Mouse (Mus musculus) ES-E14 (cell line): ENCODE results near the gene Iqcn. TPM values are rescaled to one million over a fixed set of nuclear protein-coding genes. Genes with fewer than 3 reads are reported as not detected.

ENCODE experiments used
- DNase-seq: peaks from one replicate; pipeline ENCODE4 v3.0.0-alpha.2; 2013; ENCODE audit warnings: low read depth, low spot score
- H3K27ac ChIP-seq: 2 replicates; pipeline ENCODE4 v1.5.1; 2012; ENCODE audit warnings: low read depth, mild to moderate bottlenecking, low read length, moderate library complexity, mixed read lengths; ENCODE audit not compliant: poor library complexity, insufficient read depth, severe bottlenecking
- H3K36me3 ChIP-seq: 2 replicates; pipeline ENCODE4 v1.6.1; 2012; ENCODE audit warnings: mild to moderate bottlenecking, low read length, moderate library complexity, mixed read lengths; ENCODE audit not compliant: control insufficient read depth, poor library complexity, insufficient read depth, severe bottlenecking
- H3K4me1 ChIP-seq, 2 experiments: fragments of 150-350 bp in 1 of 2; sonication (generic) in 1 of 2; 2 replicates each; pipeline ENCODE4 v1.6.1; 2012; ENCODE audit warnings: low read length in 2 of 2, mild to moderate bottlenecking in 1 of 2, mixed read lengths in 1 of 2; ENCODE audit not compliant: control insufficient read depth in 2 of 2, insufficient read depth in 2 of 2, poor library complexity in 1 of 2
- H3K4me3 ChIP-seq, 2 experiments: fragments of 150-350 bp in 1 of 2; sonication (generic) in 1 of 2; 2 replicates each; pipeline ENCODE4 v1.5.1; 2012; ENCODE audit warnings: low read length in 2 of 2, low read depth in 1 of 2, mild to moderate bottlenecking in 1 of 2, mixed read lengths in 1 of 2; ENCODE audit not compliant: insufficient read depth in 1 of 2, poor library complexity in 1 of 2, severe bottlenecking in 1 of 2
- H3K9ac ChIP-seq: 2 replicates; pipeline ENCODE4 v1.6.1; 2012; ENCODE audit warnings: low read depth, mild to moderate bottlenecking, low read length, mixed read lengths; ENCODE audit not compliant: poor library complexity, insufficient read depth, severe bottlenecking
- H3K9me3 ChIP-seq: fragments of 150-350 bp; sonication (generic); 2 replicates; pipeline ENCODE4 v1.6.1; 2012; ENCODE audit warnings: low read depth, mild to moderate bottlenecking, low read length; ENCODE audit not compliant: control insufficient read depth, insufficient read depth
- CHD2 ChIP-seq: IDR thresholded peaks from 2 replicates; pipeline ENCODE4 v1.6.1; 2014; ENCODE audit warnings: mild to moderate bottlenecking, low read depth, low read length, inconsistent platforms
- HCFC1 ChIP-seq: IDR thresholded peaks from 2 replicates; pipeline ENCODE4 v1.6.1; 2012; ENCODE audit warnings: low read length, inconsistent platforms, borderline replicate concordance; ENCODE audit not compliant: insufficient read depth
- MAFK ChIP-seq: IDR thresholded peaks from 2 replicates; pipeline ENCODE4 v1.6.1; 2014; ENCODE audit warnings: mild to moderate bottlenecking, low read depth, low read length, inconsistent platforms; ENCODE audit not compliant: insufficient read depth
- ZC3H11A ChIP-seq: IDR thresholded peaks from 2 replicates; pipeline ENCODE4 v1.6.1; 2012; ENCODE audit warnings: low read depth, mild to moderate bottlenecking, inconsistent platforms, low read length, borderline replicate concordance
- ZNF384 ChIP-seq: IDR thresholded peaks from 2 replicates; pipeline ENCODE4 v1.6.1; 2012; ENCODE audit warnings: low read depth, low read length, inconsistent platforms
- in situ Hi-C, 2 experiments: fragments of 600-800 bp; cut with MboI; formaldehyde crosslinking; loops; one replicate each; pipeline ENCODE4 v1.15.1; 2025; ENCODE audit warnings: low sequenced_read_pairs in 2 of 2, inconsistent platforms in 1 of 2; ENCODE audit not compliant: unreplicated experiment in 2 of 2
- total RNA-seq: library from RNA; depleted of rRNA; stranded (reverse); fragments of 300-350 nt; gene quantifications from 2 replicates; pipeline ENCODE4 v1.2.3, GENCODE M21; 2012

Iqcn gene
- total RNA-seq, 1 experiment, result 0.09 TPM

- Histone ChIP-seq H3K4me3 (peak within 1 kb of the TSS; percentile 87 to 93), H3K9ac (peak within 1 kb of the TSS; percentile 72), H3K4me1 (peaks cover 5 to 13% of the 10 kb centered on the region in 2 experiments; a peak in 3 of 4 replicates), H3K36me3 (peaks cover 4% of the 10 kb centered on the region; the same call in 1 of the 2 replicates), H3K9me3 (no peaks in the 10 kb centered on the region), H3K27ac (peak within 1 kb of the TSS; percentile 35; the same call in 1 of the 2 replicates)
- in situ Hi-C loops, result no loop called here
- peak; percentile 94 for DNase-seq
- TF ChIP-seq MAFK, result peak; percentile 61
- TF ChIP-seq HCFC1, result no peak
These were observed 43.0 kb upstream of the Iqcn start, which contains the start of gene Pgpep1 for GRCm38 (mm10) chr8:70660273-70660725. Gene Pgpep1, minus strand, starts transcription at chr8:70660388.

- Histone ChIP-seq H3K36me3 (no peaks in the 10 kb centered on the region), H3K9ac (no peak overlapping the region), H3K4me3 (no peak overlapping the region), H3K4me1 (peaks cover 8 to 16% of the 10 kb centered on the region in 2 experiments; a peak in 2 of 4 replicates), H3K27ac (no peak overlapping the region), H3K9me3 (no peaks in the 10 kb centered on the region)
- DNase-seq, result no peak
- TF ChIP-seq MAFK (no peak), HCFC1 (no peak), ZNF384 (no peak), ZC3H11A (no peak), CHD2 (no peak)
- in situ Hi-C loops, result no loop called here
These were observed 39.6 kb upstream of the Iqcn start for GRCm38 (mm10) chr8:70663691-70664090.

GRCm38 (mm10) chr8:70664631-70665030 lies 38.6 kb upstream of the Iqcn start:
- H3K4me3 ChIP-seq, result no peak overlapping the region
- in situ Hi-C loops, result no loop called here
- H3K9me3 ChIP-seq, result no peaks in the 10 kb centered on the region
- TF ChIP-seq ZNF384 (0 out of 2 replicates have a peak, but pooled peaks have one; percentile 41), MAFK (no peak), HCFC1 (no peak), CHD2 (no peak)
- H3K9ac ChIP-seq, result no peak overlapping the region
- peaks cover 8 to 16% of the 10 kb centered on the region in 2 experiments; a peak in 2 of 4 replicates for H3K4me1 ChIP-seq
- no peak overlapping the region for H3K27ac ChIP-seq
- H3K36me3 ChIP-seq, result no peaks in the 10 kb centered on the region
- DNase-seq, result no peak

GRCm38 (mm10) chr8:70665599-70665998 lies 37.7 kb upstream of the Iqcn start:
- Histone ChIP-seq H3K4me3 (no peak overlapping the region), H3K9ac (0 out of 2 replicates have a peak overlapping the region, but pooled peaks have one; percentile 10), H3K9me3 (no peaks in the 10 kb centered on the region), H3K27ac (peak overlapping the region; percentile 6; the same call in 1 of the 2 replicates), H3K36me3 (no peaks in the 10 kb centered on the region), H3K4me1 (peaks cover 5 to 14% of the 10 kb centered on the region in 2 experiments; a peak in 2 of 4 replicates)
- no peak for TF ChIP-seq HCFC1
- in situ Hi-C loops, result no loop called here
- no peak for DNase-seq

GRCm38 (mm10) chr8:70667071-70667470 lies 36.2 kb upstream of the Iqcn start:
- no peak overlapping the region for H3K27ac ChIP-seq
- no peaks in the 10 kb centered on the region for H3K9me3 ChIP-seq
- H3K9ac ChIP-seq, result no peak overlapping the region
- in situ Hi-C loops, result no loop called here
- no peak for TF ChIP-seq ZC3H11A
- no peak for TF ChIP-seq ZNF384
- no peak for TF ChIP-seq MAFK
- TF ChIP-seq CHD2, result no peak
- no peak for TF ChIP-seq HCFC1
- peaks cover 12 to 24% of the 10 kb centered on the region in 2 experiments; a peak in 3 of 4 replicates for H3K4me1 ChIP-seq
- no peaks in the 10 kb centered on the region for H3K36me3 ChIP-seq
- no peak for DNase-seq
- H3K4me3 ChIP-seq, result no peak overlapping the region
